Mouse (Mus musculus) ES-Bruce4 (cell line): ENCODE results near the gene Emc8.

ENCODE experiments used
- CTCF ChIP-seq: IDR thresholded peaks from one replicate; pipeline ENCODE4 v1.8.1; 2011; ENCODE audit warnings: low read depth, low read length
- POLR2A ChIP-seq: IDR thresholded peaks from one replicate; pipeline ENCODE4 v1.8.1; 2011; ENCODE audit warnings: low read length; ENCODE audit not compliant: insufficient read depth

DNA sequence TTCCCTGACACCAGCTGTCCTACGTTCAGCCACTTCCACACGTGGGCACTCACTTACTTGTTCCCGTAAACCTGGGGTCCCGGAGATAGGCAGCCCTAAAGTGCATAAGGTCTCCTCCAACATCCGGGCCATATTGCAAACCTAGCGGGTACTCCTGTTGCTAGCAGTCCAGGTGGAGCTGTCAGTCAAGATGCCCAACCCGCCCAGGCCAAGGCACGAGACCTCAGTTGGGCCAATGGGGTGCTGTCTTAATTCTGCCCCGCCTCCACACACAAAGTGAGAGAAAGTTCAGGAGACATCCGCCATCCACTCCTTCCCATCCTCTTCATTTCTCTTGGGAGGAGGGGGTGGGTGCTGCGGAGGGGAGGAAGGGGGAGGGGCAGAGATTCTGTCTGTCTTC, 41.9 kb downstream of the Emc8 start:
- TF ChIP-seq CTCF (no peak), POLR2A (no peak)
